ENCODE assay signal across 9 mouse cellular contexts in genomic region chr4:114913594-114913962, GRCm38 (mm10). TPM values are rescaled to one million over a fixed set of nuclear protein-coding genes. Genes with fewer than 3 reads are reported as not detected.
A peak's percentile ranks its signal among the peaks of the same experiment; 100 is the strongest.
DNase-seq lines count a peak whose midpoint lies in the region; ATAC-seq lines count a peak whose summit lies in the region.
"Had no signal": no experiment of that assay in that cellular context is flagged by ENCODE, and none has a peak within 500 bp of the region (broad histone marks: within the 10 kb centered on the region; RNA-seq: fewer than 3 reads in every experiment).

No protein-coding gene starts in this region.

- peak; percentile 40 for DNase-seq in kidney, adult 11 months
- DNase-seq in R1 (ENCODE audit: low read depth, low spot score) (peak; percentile 82), adipocyte (ENCODE audit: low spot score) (no peak)
- peak; percentile 89 for DNase-seq in embryo, embryonic 11 days
- DNase-seq in heart, postnatal 4 days, result peak; percentile 64
- peak; percentile 84 for DNase-seq in limb, embryonic 10.5 days (ENCODE audit: low spot score)
- DNase-seq in neural tube, embryonic 11.5 days (ENCODE audit: low spot score), result peak; percentile 83

- H3K4me3 ChIP-seq in kidney, embryonic 14.5 days (ENCODE audit: low read length), result no peak overlapping the region
- H3K4me3 ChIP-seq in limb, embryonic 10.5 days, result no peak overlapping the region
- no peak overlapping the region for H3K4me3 ChIP-seq in neural tube, embryonic 11.5 days (ENCODE audit: low read depth, low read length)

- no peak overlapping the region for H3K4me2 ChIP-seq in kidney, embryonic 14.5 days (replicated peaks; ENCODE audit: low read depth, low read length)
- H3K4me2 ChIP-seq in neural tube, embryonic 11.5 days (ENCODE audit: low read depth), result no peak overlapping the region

- H3K27ac ChIP-seq in kidney, embryonic 14.5 days (ENCODE audit: low read depth, low read length), result no peak overlapping the region
- no peak overlapping the region for H3K27ac ChIP-seq in limb, embryonic 10.5 days
- H3K27ac ChIP-seq in neural tube, embryonic 11.5 days (ENCODE audit: low read depth, low read length), result no peak overlapping the region

- no peaks in the 10 kb centered on the region for H3K9me3 ChIP-seq in kidney, embryonic 14.5 days (ENCODE audit: control insufficient read depth, low read length)
- H3K9me3 ChIP-seq in limb, embryonic 10.5 days (replicated peaks), result no peaks in the 10 kb centered on the region
- H3K9me3 ChIP-seq in neural tube, embryonic 11.5 days (ENCODE audit: control insufficient read depth, low read length), result no peaks in the 10 kb centered on the region

- peaks cover 66% of the 10 kb centered on the region for H3K27me3 ChIP-seq in kidney, embryonic 14.5 days (ENCODE audit: control insufficient read depth, insufficient read depth, low read length)
- peaks cover 100% of the 10 kb centered on the region for H3K27me3 ChIP-seq in limb, embryonic 10.5 days (ENCODE audit: low read depth, poor library complexity, severe bottlenecking)
- H3K27me3 ChIP-seq in neural tube, embryonic 11.5 days (ENCODE audit: control insufficient read depth, insufficient read depth, low read length), result peaks cover 80% of the 10 kb centered on the region

- no peaks in the 10 kb centered on the region; the same call in 1 of the 2 replicates for H3K4me1 ChIP-seq in kidney, embryonic 14.5 days (ENCODE audit: control insufficient read depth, insufficient read depth, low read length)
- H3K4me1 ChIP-seq in limb, embryonic 10.5 days, result peaks cover 23% of the 10 kb centered on the region
- H3K4me1 ChIP-seq in neural tube, embryonic 11.5 days (ENCODE audit: control insufficient read depth, insufficient read depth, low read length), result no peaks in the 10 kb centered on the region; the same call in 1 of the 2 replicates

- H3K36me3 ChIP-seq in kidney, embryonic 14.5 days (ENCODE audit: control insufficient read depth, insufficient read depth, low read length), result peaks cover 10% of the 10 kb centered on the region; the same call in 1 of the 2 replicates
- H3K36me3 ChIP-seq in limb, embryonic 10.5 days, result no peaks in the 10 kb centered on the region
- no peaks in the 10 kb centered on the region for H3K36me3 ChIP-seq in neural tube, embryonic 11.5 days (ENCODE audit: control insufficient read depth, insufficient read depth, low read length)

- H3K9ac ChIP-seq in kidney, embryonic 14.5 days (ENCODE audit: low read depth, low read length), result no peak overlapping the region
- H3K9ac ChIP-seq in neural tube, embryonic 11.5 days (ENCODE audit: low read length), result no peak overlapping the region

- ATAC-seq in kidney, embryonic 14.5 days (ENCODE audit: low FRiP score, low TSS enrichment), result no peak
- ATAC-seq in neural tube, embryonic 11.5 days (ENCODE audit: insufficient read depth, low FRiP score, low TSS enrichment), result peak; percentile 14; the same call in 1 of the 2 replicates

- 4% methylated on average over 13 of the region's 13 CpGs for WGBS in kidney, embryonic 14.5 days
- 1% methylated on average over 13 of the region's 13 CpGs for WGBS in limb, embryonic 10.5 days
- WGBS in neural tube, embryonic 11.5 days, result under 1% methylated on average over 13 of the region's 13 CpGs

RNA-seq across cellular contexts. Expression of gene Foxd2, which starts 4.9 kb away (rescaled TPM):
- 5.0 and 8.3 TPM in 2 replicates for polyA plus RNA-seq in kidney, embryonic 14.5 days (2014; fragmentation: Nextera tagmentation; extraction: Ambion mirVana)
- total RNA-seq in heart, postnatal 4 days (2021), result under 1 TPM; 0.45 to 0.59 TPM
- 0.81 and 1.1 TPM in 2 replicates for polyA plus RNA-seq in limb, embryonic 10.5 days (2016; fragmentation: Nextera tagmentation; extraction: Ambion mirVana)
- 0.53 and 1.2 TPM in 2 replicates for polyA plus RNA-seq in neural tube, embryonic 11.5 days (2014; fragmentation: Nextera tagmentation; extraction: Ambion mirVana)

RNA-seq across cellular contexts. Expression of gene Foxe3, which starts 12.2 kb away (rescaled TPM):
- not detected in 2 replicates for polyA plus RNA-seq in kidney, embryonic 14.5 days (2014; fragmentation: Nextera tagmentation; extraction: Ambion mirVana)
- total RNA-seq in heart, postnatal 4 days (2021), result not detected
- polyA plus RNA-seq in limb, embryonic 10.5 days (2016; fragmentation: Nextera tagmentation; extraction: Ambion mirVana), result not detected in 2 replicates
- polyA plus RNA-seq in neural tube, embryonic 11.5 days (2014; fragmentation: Nextera tagmentation; extraction: Ambion mirVana), result not detected in 2 replicates
- total RNA-seq: layer of hippocampus, adult 18-20 months had no signal
